Mouse (Mus musculus): ENCODE results near the gene Prm3. TPM values are rescaled to one million over a fixed set of nuclear protein-coding genes. Genes with fewer than 3 reads are reported as not detected.
"Not testable (repeated sequence)": the region's sequence is repeated elsewhere in the genome, so short reads cannot be mapped to it uniquely, and the experiment has no call there.

Gene Prm3
- polyA plus RNA-seq, 1 experiment from 2014 or later, result not detected

DNA sequence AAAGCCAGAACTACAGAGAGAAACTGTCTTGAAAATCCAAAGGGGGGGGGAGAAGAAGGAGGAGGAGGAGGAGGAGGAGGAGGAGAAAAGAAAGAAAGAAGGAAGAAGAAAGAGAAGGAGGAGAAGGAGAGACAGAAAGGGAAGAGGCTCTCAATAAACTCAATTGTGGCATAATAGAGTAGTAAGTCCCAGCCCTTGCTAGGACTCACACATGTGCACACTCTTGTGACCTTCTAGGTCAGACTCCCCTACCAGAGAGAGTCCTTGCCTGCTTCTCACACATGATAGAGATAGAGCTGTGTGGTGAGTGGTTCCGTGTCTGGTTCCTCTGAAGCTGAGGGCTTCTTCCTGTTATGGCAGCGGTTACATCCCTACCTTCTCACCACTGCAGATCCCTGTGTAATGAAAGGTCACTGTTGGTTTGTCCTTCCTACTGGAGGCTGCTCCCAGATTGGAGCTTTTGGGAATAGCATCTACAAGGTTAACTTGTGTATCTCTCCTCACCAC lies 22.2 kb upstream of the Prm3 start, which contains the start of gene Gm11172:
TSS of gene Gm11172 (plus strand) at position 51 of the 507 bp plus-strand sequence.
- no peak for TF ChIP-seq EP300 (IDR thresholded peaks at IDR 0.05)
- TF ChIP-seq CTCF (IDR thresholded peaks at IDR 0.05), result no peak
- ATAC-seq, result no peak
- H3K27ac ChIP-seq (ENCODE audit: low read length), result no peak within 1 kb of the TSS
- no peaks in the 10 kb centered on the region for H3K4me1 ChIP-seq (ENCODE audit: insufficient read depth, low read depth, low read length)
- 71% methylated on average over 2 of the region's 2 CpGs for WGBS
- H3K9ac ChIP-seq (replicated peaks; ENCODE audit: low read depth), result no peak within 1 kb of the TSS
- H3K36me3 ChIP-seq (ENCODE audit: insufficient read depth, low read length), result no peaks in the 10 kb centered on the region
- no peaks in the 10 kb centered on the region for H3K9me3 ChIP-seq (ENCODE audit: low read length)
- no peak within 1 kb of the TSS for H3K4me2 ChIP-seq (replicated peaks; ENCODE audit: low read depth, low read length)
- H3K27me3 ChIP-seq (replicated peaks; ENCODE audit: insufficient read depth, low read length), result no peaks in the 10 kb centered on the region
- DNase-seq (ENCODE audit: low spot score), result no peak
- no peak within 1 kb of the TSS for H3K4me3 ChIP-seq (ENCODE audit: low read depth, low read length)

- Histone ChIP-seq H3K4me3 (ENCODE audit: low read depth, low read length) (no peak overlapping the region), H3K27me3 (replicated peaks; ENCODE audit: insufficient read depth, low read length) (no peaks in the 10 kb centered on the region), H3K4me1 (ENCODE audit: insufficient read depth, low read depth, low read length) (no peaks in the 10 kb centered on the region), H3K36me3 (ENCODE audit: insufficient read depth, low read length) (no peaks in the 10 kb centered on the region), H3K9ac (replicated peaks; ENCODE audit: low read depth) (no peak overlapping the region), H3K27ac (ENCODE audit: low read length) (no peak overlapping the region), H3K9me3 (ENCODE audit: low read length) (no peaks in the 10 kb centered on the region), H3K4me2 (replicated peaks; ENCODE audit: low read depth, low read length) (no peak overlapping the region)
- 100% methylated on average over 1 of the region's 1 CpGs for WGBS
- DNase-seq (ENCODE audit: low spot score), result no peak
- no peak for ATAC-seq
- TF ChIP-seq CTCF (IDR thresholded peaks at IDR 0.05) (no peak), EP300 (IDR thresholded peaks at IDR 0.05) (no peak)
Observed at GRCm38 (mm10) chr16:10810376-10810775, 19.7 kb upstream of the Prm3 start.

DNA sequence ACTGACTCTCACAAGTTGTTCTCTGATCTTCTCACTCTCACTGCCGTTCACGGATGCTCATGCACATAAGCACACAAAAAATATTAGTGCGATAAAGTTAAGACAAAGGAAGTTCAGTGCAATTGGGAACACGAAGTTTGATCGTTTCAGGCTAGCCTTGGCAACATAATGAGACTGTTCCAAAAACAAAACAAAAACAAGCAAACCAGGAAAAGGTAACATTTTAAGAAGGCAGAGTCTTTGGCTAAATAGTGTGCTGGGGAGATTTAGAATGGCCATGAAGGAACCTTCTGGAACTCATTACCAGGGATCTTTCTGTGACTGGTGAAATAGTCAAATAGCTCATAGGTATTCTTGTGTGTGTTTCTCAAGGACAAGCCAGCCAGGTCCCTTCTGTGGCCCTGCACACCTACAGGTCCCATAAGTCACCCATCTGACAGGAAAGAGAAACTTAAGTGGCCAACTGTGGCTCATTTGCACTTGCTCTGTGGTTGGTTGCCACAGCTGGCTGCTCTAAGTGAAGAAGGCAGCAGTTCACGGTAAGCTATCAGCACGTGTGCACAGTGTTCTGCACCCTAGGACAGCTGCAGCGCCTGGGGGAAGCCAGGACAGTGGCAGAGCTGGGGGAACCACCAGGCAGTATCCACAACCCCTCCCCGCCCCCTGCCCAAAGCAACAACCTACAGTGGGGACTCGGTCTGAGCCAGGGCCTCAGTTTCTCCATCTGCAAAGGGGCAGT lies 15.2 kb upstream of the Prm3 start, which contains the start of gene Prm1:
TSS of gene Prm1 (minus strand) at position 51 of the 739 bp plus-strand sequence.
- ATAC-seq (no peak), DNase-seq (ENCODE audit: low spot score) (no peak)
- no peak for TF ChIP-seq CTCF (IDR thresholded peaks at IDR 0.05)
- TF ChIP-seq EP300 (IDR thresholded peaks at IDR 0.05), result no peak
- Histone ChIP-seq H3K4me2 (replicated peaks; ENCODE audit: low read depth, low read length) (no peak within 1 kb of the TSS), H3K4me1 (ENCODE audit: insufficient read depth, low read depth, low read length) (no peaks in the 10 kb centered on the region), H3K27ac (ENCODE audit: low read length) (no peak within 1 kb of the TSS), H3K9me3 (ENCODE audit: low read length) (no peaks in the 10 kb centered on the region), H3K36me3 (ENCODE audit: insufficient read depth, low read length) (no peaks in the 10 kb centered on the region), H3K9ac (replicated peaks; ENCODE audit: low read depth) (no peak within 1 kb of the TSS), H3K27me3 (replicated peaks; ENCODE audit: insufficient read depth, low read length) (no peaks in the 10 kb centered on the region), H3K4me3 (ENCODE audit: low read depth, low read length) (no peak within 1 kb of the TSS)
- 78% methylated on average over 10 of the region's 10 CpGs for WGBS

- 69% methylated on average over 3 of the region's 3 CpGs for WGBS
- H3K36me3 ChIP-seq (ENCODE audit: insufficient read depth, low read length); ATAC-seq; DNase-seq (ENCODE audit: low spot score); H3K4me2 ChIP-seq (replicated peaks; ENCODE audit: low read depth, low read length); H3K9me3 ChIP-seq (ENCODE audit: low read length); H3K4me3 ChIP-seq (ENCODE audit: low read depth, low read length); H3K9ac ChIP-seq (replicated peaks; ENCODE audit: low read depth); H3K27me3 ChIP-seq (replicated peaks; ENCODE audit: insufficient read depth, low read length); H3K27ac ChIP-seq (ENCODE audit: low read length); H3K4me1 ChIP-seq (ENCODE audit: insufficient read depth, low read depth, low read length): not testable (repeated sequence)
Observed at GRCm38 (mm10) chr16:10802420-10802819, 11.7 kb upstream of the Prm3 start.

DNA sequence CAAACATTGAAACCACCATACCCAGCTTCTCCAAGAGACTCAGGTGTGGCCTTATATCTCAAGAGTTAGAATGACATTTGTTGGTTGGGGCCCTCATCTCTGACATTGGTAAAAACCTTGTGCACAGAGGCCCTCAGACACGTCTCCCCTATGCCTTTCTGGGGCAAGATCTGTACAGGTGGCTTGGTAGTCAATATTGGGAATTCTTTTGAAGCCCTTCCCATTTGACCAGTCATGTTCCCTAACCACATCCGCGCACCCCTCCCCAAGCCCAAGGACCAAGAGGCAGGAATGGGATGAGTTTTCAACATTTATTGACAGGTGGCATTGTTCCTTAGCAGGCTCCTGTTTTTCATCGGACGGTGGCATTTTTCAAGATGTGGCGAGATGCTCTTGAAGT lies 5.3 kb upstream of the Prm3 start, which contains the start of gene Prm2:
TSS of gene Prm2 (minus strand) at position 101 of the 400 bp plus-strand sequence.
- no peak for DNase-seq (ENCODE audit: low spot score)
- H3K4me3 ChIP-seq (ENCODE audit: low read depth, low read length), result no peak within 1 kb of the TSS
- 71% methylated on average over 6 of the region's 6 CpGs for WGBS
- no peak within 1 kb of the TSS for H3K27ac ChIP-seq (ENCODE audit: low read length)
- H3K4me2 ChIP-seq (replicated peaks; ENCODE audit: low read depth, low read length), result no peak within 1 kb of the TSS
- no peaks in the 10 kb centered on the region for H3K9me3 ChIP-seq (ENCODE audit: low read length)
- no peaks in the 10 kb centered on the region for H3K27me3 ChIP-seq (replicated peaks; ENCODE audit: insufficient read depth, low read length)
- no peaks in the 10 kb centered on the region for H3K36me3 ChIP-seq (ENCODE audit: insufficient read depth, low read length)
- ATAC-seq, result no peak
- no peaks in the 10 kb centered on the region for H3K4me1 ChIP-seq (ENCODE audit: insufficient read depth, low read depth, low read length)
- no peak within 1 kb of the TSS for H3K9ac ChIP-seq (replicated peaks; ENCODE audit: low read depth)
- TF ChIP-seq EP300 (IDR thresholded peaks at IDR 0.05), result no peak
- no peak for TF ChIP-seq CTCF (IDR thresholded peaks at IDR 0.05)

GRCm38 (mm10) chr16:10788866-10789265 lies 1.8 kb downstream of the Prm3 start:
- H3K4me3 ChIP-seq (ENCODE audit: low read depth, low read length), result no peak overlapping the region
- no peak overlapping the region for H3K4me2 ChIP-seq (replicated peaks; ENCODE audit: low read depth, low read length)
- H3K27ac ChIP-seq (ENCODE audit: low read length), result no peak overlapping the region
- WGBS, result 84% methylated on average over 4 of the region's 4 CpGs
- ATAC-seq (no peak), DNase-seq (ENCODE audit: low spot score) (no peak)
- no peaks in the 10 kb centered on the region for H3K36me3 ChIP-seq (ENCODE audit: insufficient read depth, low read length)
- 0 out of 2 replicates have a peak, but pooled peaks cover 7% of the 10 kb centered on the region for H3K4me1 ChIP-seq (ENCODE audit: insufficient read depth, low read depth, low read length)
- H3K27me3 ChIP-seq (replicated peaks; ENCODE audit: insufficient read depth, low read length), result no peaks in the 10 kb centered on the region
- H3K9ac ChIP-seq (replicated peaks; ENCODE audit: low read depth), result no peak overlapping the region
- TF ChIP-seq EP300 (IDR thresholded peaks at IDR 0.05) (no peak), CTCF (IDR thresholded peaks at IDR 0.05) (no peak)
- no peaks in the 10 kb centered on the region for H3K9me3 ChIP-seq (ENCODE audit: low read length)

Data from lung, postnatal 0 days (tissue).